38 mouse cellular contexts compared by ENCODE assay signal in genomic region chr1:170206395-170206794, GRCm38 (mm10). TPM values are rescaled to one million over a fixed set of nuclear protein-coding genes. Genes with fewer than 3 reads are reported as not detected.
"Had no signal": no experiment of that assay in that cellular context is flagged by ENCODE, and none has a peak within 500 bp of the region (broad histone marks: within the 10 kb centered on the region; RNA-seq: fewer than 3 reads in every experiment).

No protein-coding gene starts in this region.

- ATAC-seq: forebrain, embryonic 13.5 days; forebrain, embryonic 14.5 days; forebrain, embryonic 15.5 days; forebrain, embryonic 16.5 days; forebrain, postnatal 0 days had no signal

- H3K27me3 ChIP-seq: embryonic facial prominence, embryonic 12.5 days; embryonic facial prominence, embryonic 13.5 days; embryonic facial prominence, embryonic 15.5 days; forebrain, embryonic 12.5 days; forebrain, embryonic 13.5 days; forebrain, embryonic 15.5 days had no signal

- H3K27ac ChIP-seq: embryonic facial prominence, embryonic 10.5 days; embryonic facial prominence, embryonic 12.5 days; embryonic facial prominence, embryonic 13.5 days; embryonic facial prominence, embryonic 15.5 days; forebrain, embryonic 10.5 days; forebrain, embryonic 12.5 days; forebrain, embryonic 13.5 days; forebrain, embryonic 15.5 days; gastrocnemius, adult 2 months had no signal

- H3K4me3 ChIP-seq: embryonic facial prominence, embryonic 10.5 days; embryonic facial prominence, embryonic 12.5 days; embryonic facial prominence, embryonic 13.5 days; embryonic facial prominence, embryonic 15.5 days; erythroblast, embryonic 14.5 days; forebrain, embryonic 10.5 days; forebrain, embryonic 12.5 days; forebrain, embryonic 13.5 days; forebrain, embryonic 15.5 days; gastrocnemius, adult 2 months had no signal

- DNase-seq: cerebellum, adult 18-20 months; cerebellum, adult 2 months; cerebellum, adult 8-10 months; cerebellum, adult 9-10 months; cerebellum, adult 9-11 months; cerebellum, postnatal 10 days; cerebellum, postnatal 14 days; cerebellum, postnatal 25 days; cerebellum, postnatal 36 days; embryo, embryonic 11 days; forebrain, postnatal 0 days; gastrocnemius, adult 2 months; gastrocnemius, postnatal 10 days; gastrocnemius, postnatal 14 days; gastrocnemius, postnatal 25 days; gastrocnemius, postnatal 36 days; heart, adult 18-20 months had no signal

- H3K4me2 ChIP-seq: embryonic facial prominence, embryonic 12.5 days; embryonic facial prominence, embryonic 13.5 days; embryonic facial prominence, embryonic 15.5 days; forebrain, embryonic 12.5 days; forebrain, embryonic 13.5 days; forebrain, embryonic 15.5 days had no signal

- H3K4me1 ChIP-seq: embryonic facial prominence, embryonic 10.5 days; embryonic facial prominence, embryonic 12.5 days; embryonic facial prominence, embryonic 13.5 days; embryonic facial prominence, embryonic 15.5 days; forebrain, embryonic 10.5 days; forebrain, embryonic 12.5 days; forebrain, embryonic 13.5 days; forebrain, embryonic 15.5 days had no signal

- H3K9ac ChIP-seq: embryonic facial prominence, embryonic 12.5 days; embryonic facial prominence, embryonic 13.5 days; embryonic facial prominence, embryonic 15.5 days; forebrain, embryonic 12.5 days; forebrain, embryonic 13.5 days; forebrain, embryonic 15.5 days; forebrain, postnatal 0 days had no signal

- H3K9me3 ChIP-seq: embryonic facial prominence, embryonic 10.5 days; embryonic facial prominence, embryonic 12.5 days; embryonic facial prominence, embryonic 13.5 days; embryonic facial prominence, embryonic 15.5 days; forebrain, embryonic 10.5 days; forebrain, embryonic 12.5 days; forebrain, embryonic 13.5 days; forebrain, embryonic 15.5 days had no signal

RNA-seq across cellular contexts. Expression of gene Sh2d1b2, which starts 26.2 kb away (rescaled TPM):
- total RNA-seq: common myeloid progenitor, adult 5-6 weeks; forebrain, postnatal 0 days; gastrocnemius, adult 18-20 months; gastrocnemius, adult 2 months; gastrocnemius, adult 8-10 months; gastrocnemius, postnatal 10 days; gastrocnemius, postnatal 14 days; gastrocnemius, postnatal 25 days; gastrocnemius, postnatal 36 days; gastrocnemius, postnatal 4 days; granulocyte monocyte progenitor cell, adult 5-6 weeks; heart, adult 18-20 months had no signal
- polyA plus RNA-seq: cerebellum, adult 2 months; cortical plate, adult 2 months; embryonic facial prominence, embryonic 10.5 days; embryonic facial prominence, embryonic 11.5 days; embryonic facial prominence, embryonic 12.5 days; embryonic facial prominence, embryonic 13.5 days; embryonic facial prominence, embryonic 14.5 days; embryonic facial prominence, embryonic 15.5 days; erythroblast, embryonic 14.5 days; forebrain, embryonic 10.5 days; forebrain, embryonic 12.5 days; forebrain, embryonic 13.5 days; forebrain, embryonic 14.5 days; forebrain, embryonic 15.5 days; forebrain, postnatal 0 days; frontal cortex, adult 2 months; gonadal fat pad, adult 2 months had no signal
